Mouse (Mus musculus) hindbrain, embryonic 16.5 days (tissue): Measurements from ENCODE around the gene Mobp. TPM values are rescaled to one million over a fixed set of nuclear protein-coding genes. Genes with fewer than 3 reads are reported as not detected.

ENCODE experiments used
- ATAC-seq: fragments of 200-750 bp; cut with Nextera tagmentation; 2 replicates; pipeline ENCODE4 v1.8.0; 2017; ENCODE audit warnings: moderate TSS enrichment, moderate library complexity
- H3K27ac ChIP-seq: fragments of 300-500 bp; sonication (generic); 2 replicates; pipeline ENCODE4 v1.5.1; 2014; ENCODE audit warnings: low read depth, mild to moderate bottlenecking, control low read depth, low read length, moderate library complexity
- H3K27me3 ChIP-seq: fragments of 300-500 bp; sonication (generic); replicated peaks from 2 replicates; pipeline ENCODE4 v1.6.1; 2014; ENCODE audit warnings: low read length; ENCODE audit not compliant: control insufficient read depth, insufficient read depth
- H3K36me3 ChIP-seq: fragments of 300-500 bp; sonication (generic); 2 replicates; pipeline ENCODE4 v1.6.1; 2014; ENCODE audit warnings: mild to moderate bottlenecking, low read length, moderate library complexity, mixed read lengths; ENCODE audit not compliant: control insufficient read depth, insufficient read depth
- H3K4me1 ChIP-seq: fragments of 300-500 bp; sonication (generic); 2 replicates; pipeline ENCODE4 v1.6.1; 2014; ENCODE audit warnings: low read depth, low read length; ENCODE audit not compliant: control insufficient read depth, insufficient read depth
- H3K4me2 ChIP-seq: fragments of 300-500 bp; sonication (generic); 2 replicates; pipeline ENCODE4 v1.6.1; 2014; ENCODE audit warnings: mild to moderate bottlenecking, low read length, control low read depth, moderate library complexity
- H3K4me3 ChIP-seq: fragments of 300-500 bp; sonication (generic); 2 replicates; pipeline ENCODE4 v1.5.1; 2014; ENCODE audit warnings: mild to moderate bottlenecking, low read length, control low read depth, moderate library complexity
- H3K9ac ChIP-seq: fragments of 300-500 bp; sonication (generic); 2 replicates; pipeline ENCODE4 v1.6.1; 2014; ENCODE audit warnings: low read depth, mild to moderate bottlenecking, control low read depth, low read length, moderate library complexity
- H3K9me3 ChIP-seq: fragments of 300-500 bp; sonication (generic); 2 replicates; pipeline ENCODE4 v1.6.1; 2014; ENCODE audit warnings: mild to moderate bottlenecking, low read length, moderate library complexity; ENCODE audit not compliant: control insufficient read depth
- WGBS: fragments of 180-500 bp; shearing (Covaris S2); extraction: QIAGEN DNeasy Blood & Tissue Kit; methylation state at CpG from one replicate; pipeline ENCODE4 v1.1.7; 2014; 5-methylcytosine and 5-hydroxymethylcytosine counted together
- polyA plus RNA-seq: library from polyadenylated mRNA; unstranded; fragments of >200 nt; fragmentation: Nextera tagmentation; extraction: Ambion mirVana; gene quantifications from 2 replicates; pipeline ENCODE4 v1.2.1, GENCODE M21; 2015

Mobp gene
- polyA plus RNA-seq, 1 experiment from 2014 or later = 0.21 TPM

GRCm38 (mm10) chr9:120214978-120215495, 65.5 kb downstream of the Mobp start:
- Histone ChIP-seq H3K4me2 (no peak overlapping the region), H3K36me3 (no peaks in the 10 kb centered on the region), H3K27ac (no peak overlapping the region), H3K9me3 (no peaks in the 10 kb centered on the region), H3K4me3 (no peak overlapping the region), H3K9ac (no peak overlapping the region), H3K27me3 (no peaks in the 10 kb centered on the region), H3K4me1 (no peaks in the 10 kb centered on the region)
- 90% methylated on average over 11 of the region's 11 CpGs for WGBS
- no peak for ATAC-seq

GRCm38 (mm10) chr9:120219411-120219810, 69.9 kb downstream of the Mobp start:
- 67% methylated on average over 3 of the region's 3 CpGs for WGBS
- H3K36me3 ChIP-seq = no peaks in the 10 kb centered on the region
- no peak overlapping the region for H3K4me3 ChIP-seq
- H3K27me3 ChIP-seq = no peaks in the 10 kb centered on the region
- no peak overlapping the region for H3K9ac ChIP-seq
- H3K9me3 ChIP-seq = no peaks in the 10 kb centered on the region
- H3K4me2 ChIP-seq = no peak overlapping the region
- no peaks in the 10 kb centered on the region; the same call in 1 of the 2 replicates for H3K4me1 ChIP-seq
- no peak for ATAC-seq
- no peak overlapping the region for H3K27ac ChIP-seq

Other genes starting within 250 kb of the Mobp start
- gene Gorasp1, start 212.1 kb upstream of the Mobp start, polyA plus RNA-seq = 33.1 and 36.0 TPM in 2 replicates
- gene Ttc21a, start 212.1 kb upstream of the Mobp start, polyA plus RNA-seq = 1.1 and 1.4 TPM in 2 replicates
- 1.8 and 2.7 TPM in 2 replicates for gene Csrnp1, start 165.0 kb upstream of the Mobp start, polyA plus RNA-seq
- 0.35 TPM in 1 of 2 replicates, not detected in the other for gene Xirp1, start 126.1 kb upstream of the Mobp start, polyA plus RNA-seq
- gene Cx3cr1, start 79.8 kb upstream of the Mobp start, polyA plus RNA-seq = 10.0 and 10.3 TPM in 2 replicates
- gene Ccr8, start 57.6 kb upstream of the Mobp start, polyA plus RNA-seq = not detected in 2 replicates
- 48.1 and 48.6 TPM in 2 replicates for gene Slc25a38, start 39.3 kb upstream of the Mobp start, polyA plus RNA-seq
- 939 and 943 TPM in 2 replicates for gene Rpsa, start 22.0 kb upstream of the Mobp start, polyA plus RNA-seq
- 7.3 and 8.1 TPM in 2 replicates for gene Myrip, start 151.8 kb downstream of the Mobp start, polyA plus RNA-seq